In genomic region chr10:127618173-127618572, GRCm38 (mm10) we compare ENCODE assay signal across 8 mouse cellular contexts. TPM values are rescaled to one million over a fixed set of nuclear protein-coding genes. Genes with fewer than 3 reads are reported as not detected.
DNase-seq lines count a peak whose midpoint lies in the region; ATAC-seq and TF ChIP-seq lines count a peak whose summit lies in the region.

No protein-coding gene starts in this region.

- 0 out of 2 replicates have a peak, but pooled peaks cover 3% of the 10 kb centered on the region for H3K27me3 ChIP-seq in kidney, embryonic 16.5 days (ENCODE audit: insufficient read depth, low read length)
- H3K27me3 ChIP-seq in embryonic facial prominence, embryonic 14.5 days (replicated peaks; ENCODE audit: control insufficient read depth, insufficient read depth, low read length) = no peaks in the 10 kb centered on the region
- no peaks in the 10 kb centered on the region for H3K27me3 ChIP-seq in intestine, postnatal 0 days (replicated peaks; ENCODE audit: control insufficient read depth, insufficient read depth, low read length)
- no peaks in the 10 kb centered on the region for H3K27me3 ChIP-seq in neural tube, embryonic 13.5 days

- H3K27ac ChIP-seq in kidney, embryonic 16.5 days (ENCODE audit: low read length) = peak overlapping the region; percentile 39; the same call in 1 of the 2 replicates
- H3K27ac ChIP-seq in embryonic facial prominence, embryonic 14.5 days (replicated peaks; ENCODE audit: low read depth, low read length) = no peak overlapping the region; the same call in 1 of the 2 replicates
- H3K27ac ChIP-seq in intestine, postnatal 0 days (ENCODE audit: low read depth, low read length) = peak overlapping the region; percentile 21; the same call in 1 of the 2 replicates
- H3K27ac ChIP-seq in neural tube, embryonic 13.5 days (replicated peaks) = no peak overlapping the region

- DNase-seq in kidney, postnatal 25 days = no peak
- DNase-seq in embryonic facial prominence, embryonic 14.5 days (ENCODE audit: low spot score) = peak; percentile 48
- no peak for DNase-seq in B cell, adult 2 months
- DNase-seq in ovary, postnatal 14 days (ENCODE audit: low spot score) = no peak
- DNase-seq in urinary bladder, postnatal 14 days (ENCODE audit: low spot score) = no peak

- no peak for ATAC-seq in kidney, embryonic 16.5 days (ENCODE audit: low FRiP score, low TSS enrichment)
- no peak for ATAC-seq in embryonic facial prominence, embryonic 14.5 days (ENCODE audit: low read depth)
- ATAC-seq in intestine, postnatal 0 days = no peak
- ATAC-seq in neural tube, embryonic 13.5 days (ENCODE audit: low read depth) = no peak

- WGBS in kidney, embryonic 16.5 days = 21% methylated on average over 6 of the region's 6 CpGs
- WGBS in embryonic facial prominence, embryonic 14.5 days = 27% methylated on average over 6 of the region's 6 CpGs
- WGBS in intestine, postnatal 0 days = 41% methylated on average over 6 of the region's 6 CpGs
- 44% methylated on average over 6 of the region's 6 CpGs for WGBS in neural tube, embryonic 13.5 days

- no peaks in the 10 kb centered on the region for H3K9me3 ChIP-seq in kidney, embryonic 16.5 days (ENCODE audit: low read length)
- no peaks in the 10 kb centered on the region for H3K9me3 ChIP-seq in embryonic facial prominence, embryonic 14.5 days (ENCODE audit: control insufficient read depth, low read length)
- no peaks in the 10 kb centered on the region for H3K9me3 ChIP-seq in intestine, postnatal 0 days (ENCODE audit: control insufficient read depth)
- H3K9me3 ChIP-seq in neural tube, embryonic 13.5 days = no peaks in the 10 kb centered on the region

- TF ChIP-seq CTCF in intestine, postnatal 0 days (IDR thresholded peaks at IDR 0.05; ENCODE audit: low read depth) = no peak

- H3K9ac ChIP-seq in kidney, embryonic 16.5 days (replicated peaks; ENCODE audit: low read length) = peak overlapping the region; percentile 45; the same call in 1 of the 2 replicates
- no peak overlapping the region for H3K9ac ChIP-seq in embryonic facial prominence, embryonic 14.5 days (ENCODE audit: low read depth, low read length)
- no peak overlapping the region for H3K9ac ChIP-seq in intestine, postnatal 0 days (ENCODE audit: low read depth, low read length)
- peak overlapping the region; percentile 98 for H3K9ac ChIP-seq in neural tube, embryonic 13.5 days

- H3K4me2 ChIP-seq in kidney, embryonic 16.5 days (replicated peaks; ENCODE audit: low read depth, low read length) = peak overlapping the region; percentile 96
- H3K4me2 ChIP-seq in embryonic facial prominence, embryonic 14.5 days (ENCODE audit: low read depth, low read length) = peak overlapping the region; percentile 85
- peak overlapping the region; percentile 94 for H3K4me2 ChIP-seq in intestine, postnatal 0 days (replicated peaks; ENCODE audit: low read depth)
- H3K4me2 ChIP-seq in neural tube, embryonic 13.5 days = peak overlapping the region; percentile 86

- H3K4me3 ChIP-seq in kidney, embryonic 16.5 days (ENCODE audit: low read length) = peak overlapping the region; percentile 74
- peak overlapping the region; percentile 71 for H3K4me3 ChIP-seq in embryonic facial prominence, embryonic 14.5 days (ENCODE audit: low read depth, low read length)
- no peak overlapping the region for H3K4me3 ChIP-seq in intestine, postnatal 0 days (ENCODE audit: low read depth, low read length)
- peak overlapping the region; percentile 91 for H3K4me3 ChIP-seq in neural tube, embryonic 13.5 days

- no peaks in the 10 kb centered on the region for H3K36me3 ChIP-seq in kidney, embryonic 16.5 days (ENCODE audit: insufficient read depth, low read length)
- peaks cover 6% of the 10 kb centered on the region; the same call in 1 of the 2 replicates for H3K36me3 ChIP-seq in embryonic facial prominence, embryonic 14.5 days (ENCODE audit: control insufficient read depth, insufficient read depth, low read length)
- 0 out of 2 replicates have a peak, but pooled peaks cover 8% of the 10 kb centered on the region for H3K36me3 ChIP-seq in intestine, postnatal 0 days (ENCODE audit: control insufficient read depth, insufficient read depth)
- H3K36me3 ChIP-seq in neural tube, embryonic 13.5 days = peaks cover 5% of the 10 kb centered on the region; the same call in 1 of the 2 replicates

- H3K4me1 ChIP-seq in kidney, embryonic 16.5 days (ENCODE audit: insufficient read depth, low read length) = peaks cover 79% of the 10 kb centered on the region
- H3K4me1 ChIP-seq in embryonic facial prominence, embryonic 14.5 days (ENCODE audit: control insufficient read depth, insufficient read depth, low read length) = peaks cover 58% of the 10 kb centered on the region
- peaks cover 9% of the 10 kb centered on the region; the same call in 1 of the 2 replicates for H3K4me1 ChIP-seq in intestine, postnatal 0 days (replicated peaks; ENCODE audit: control insufficient read depth, insufficient read depth, low read length)
- peaks cover 79% of the 10 kb centered on the region for H3K4me1 ChIP-seq in neural tube, embryonic 13.5 days (replicated peaks)

RNA-seq across cellular contexts. Expression of gene Lrp1, which starts 2.8 kb away (rescaled TPM):
- polyA plus RNA-seq in kidney, embryonic 16.5 days (2015; fragmentation: Nextera tagmentation; extraction: Ambion mirVana) = 70.9 and 71.7 TPM in 2 replicates
- polyA plus RNA-seq in embryonic facial prominence, embryonic 14.5 days (2014; fragmentation: Nextera tagmentation; extraction: Ambion mirVana) = 137 and 145 TPM in 2 replicates
- 28.9 and 33.4 TPM in 2 replicates for polyA plus RNA-seq in intestine, postnatal 0 days (2015; fragmentation: Nextera tagmentation; extraction: Ambion mirVana)
- polyA plus RNA-seq in neural tube, embryonic 13.5 days (2015; fragmentation: Nextera tagmentation; extraction: Ambion mirVana) = 80.9 and 110 TPM in 2 replicates

RNA-seq across cellular contexts. Expression of gene Stat6, which starts 24.6 kb away (rescaled TPM):
- polyA plus RNA-seq in kidney, embryonic 16.5 days (2015; fragmentation: Nextera tagmentation; extraction: Ambion mirVana) = 33.8 and 37.4 TPM in 2 replicates
- polyA plus RNA-seq in embryonic facial prominence, embryonic 14.5 days (2014; fragmentation: Nextera tagmentation; extraction: Ambion mirVana) = 22.9 and 23.1 TPM in 2 replicates
- 27.1 and 29.2 TPM in 2 replicates for polyA plus RNA-seq in intestine, postnatal 0 days (2015; fragmentation: Nextera tagmentation; extraction: Ambion mirVana)
- 5.9 and 6.0 TPM in 2 replicates for polyA plus RNA-seq in neural tube, embryonic 13.5 days (2015; fragmentation: Nextera tagmentation; extraction: Ambion mirVana)

RNA-seq across cellular contexts. Expression of gene Nemp1, which starts 48.5 kb away (rescaled TPM):
- polyA plus RNA-seq in kidney, embryonic 16.5 days (2015; fragmentation: Nextera tagmentation; extraction: Ambion mirVana) = 10.6 and 10.7 TPM in 2 replicates
- polyA plus RNA-seq in embryonic facial prominence, embryonic 14.5 days (2014; fragmentation: Nextera tagmentation; extraction: Ambion mirVana) = 10.5 and 11.2 TPM in 2 replicates
- polyA plus RNA-seq in intestine, postnatal 0 days (2015; fragmentation: Nextera tagmentation; extraction: Ambion mirVana) = 2.9 and 3.2 TPM in 2 replicates
- 3.3 and 3.6 TPM in 2 replicates for polyA plus RNA-seq in neural tube, embryonic 13.5 days (2015; fragmentation: Nextera tagmentation; extraction: Ambion mirVana)

RNA-seq across cellular contexts. Expression of gene Nab2, which starts 50.2 kb away (rescaled TPM):
- 28.8 and 32.1 TPM in 2 replicates for polyA plus RNA-seq in kidney, embryonic 16.5 days (2015; fragmentation: Nextera tagmentation; extraction: Ambion mirVana)
- polyA plus RNA-seq in embryonic facial prominence, embryonic 14.5 days (2014; fragmentation: Nextera tagmentation; extraction: Ambion mirVana) = 15.2 and 16.1 TPM in 2 replicates
- 3.9 and 4.2 TPM in 2 replicates for polyA plus RNA-seq in intestine, postnatal 0 days (2015; fragmentation: Nextera tagmentation; extraction: Ambion mirVana)
- polyA plus RNA-seq in neural tube, embryonic 13.5 days (2015; fragmentation: Nextera tagmentation; extraction: Ambion mirVana) = 4.0 and 4.5 TPM in 2 replicates

Comparison
In these comparisons a context has a peak if more than half of its experiments do, and no peak if none do; other contexts are left out.
1. H3K27ac ChIP-seq: peak in kidney, embryonic 16.5 days (single experiment) and intestine, postnatal 0 days (single experiment); none in embryonic facial prominence, embryonic 14.5 days (single experiment) and neural tube, embryonic 13.5 days (single experiment).
2. H3K9ac ChIP-seq: peak in kidney, embryonic 16.5 days (single experiment) and neural tube, embryonic 13.5 days (single experiment); none in embryonic facial prominence, embryonic 14.5 days (single experiment) and intestine, postnatal 0 days (single experiment).
3. Peak in every context shown above with its lines, with median percentiles within 50 percentile points of each other: H3K4me2 ChIP-seq.